Mouse (Mus musculus): Measurements from ENCODE around the gene Fip1l1.

Fip1l1 gene

GRCm38 (mm10) chr5:74535240-74536021, at the start of gene Fip1l1:
Gene Fip1l1 (plus strand): TSS chr5:74535449.
- DNase-seq (ENCODE audit: low spot score in 2 of 2) = peak; percentile 57 to 86

GRCm38 (mm10) chr5:74492705-74493104, 42.5 kb upstream of the Fip1l1 start:
- no peak for DNase-seq (ENCODE audit: low spot score in 2 of 2)

- DNase-seq (ENCODE audit: low spot score in 2 of 2) = no peak
These were observed 23.6 kb upstream of the Fip1l1 start for GRCm38 (mm10) chr5:74511686-74512085.

GRCm38 (mm10) chr5:74527025-74527424, 8.2 kb upstream of the Fip1l1 start:
- no peak for DNase-seq (ENCODE audit: low spot score in 2 of 2)

- no peak for DNase-seq (ENCODE audit: low spot score in 2 of 2)
These were observed 4.5 kb upstream of the Fip1l1 start for GRCm38 (mm10) chr5:74530785-74531184.

GRCm38 (mm10) chr5:74531630-74532280, 3.5 kb upstream of the Fip1l1 start, which contains the start of gene Scfd2:
Gene Scfd2 (minus strand): TSS chr5:74531759.
- peak; percentile 90 to 98 for DNase-seq (ENCODE audit: low spot score in 2 of 2)

GRCm38 (mm10) chr5:74536180-74536947, 1.1 kb downstream of the Fip1l1 start:
- DNase-seq (ENCODE audit: low spot score in 2 of 2) = no peak

GRCm38 (mm10) chr5:74545606-74546005, 10.4 kb downstream of the Fip1l1 start:
- DNase-seq (ENCODE audit: low spot score in 2 of 2) = no peak

- no peak for DNase-seq (ENCODE audit: low spot score in 2 of 2)
These were observed 14.3 kb downstream of the Fip1l1 start for GRCm38 (mm10) chr5:74549566-74549965.

GRCm38 (mm10) chr5:74561151-74561550, 25.9 kb downstream of the Fip1l1 start:
- DNase-seq (ENCODE audit: low spot score in 2 of 2) = no peak

GRCm38 (mm10) chr5:74571767-74572166, 36.5 kb downstream of the Fip1l1 start:
- no peak for DNase-seq (ENCODE audit: low spot score in 2 of 2)

- no peak for DNase-seq (ENCODE audit: low spot score in 2 of 2)
These were observed 53.9 kb downstream of the Fip1l1 start for GRCm38 (mm10) chr5:74589133-74589532.

- no peak for DNase-seq (ENCODE audit: low spot score in 2 of 2)
These were observed 56.2 kb downstream of the Fip1l1 start for GRCm38 (mm10) chr5:74591413-74591812.

- DNase-seq (ENCODE audit: low spot score in 2 of 2) = no peak
These were observed 57.9 kb downstream of the Fip1l1 start for GRCm38 (mm10) chr5:74593147-74593546.

- DNase-seq (ENCODE audit: low spot score in 2 of 2) = no peak
These were observed 64.8 kb downstream of the Fip1l1 start for GRCm38 (mm10) chr5:74600010-74600409.

GRCm38 (mm10) chr5:74601171-74601570, 65.9 kb downstream of the Fip1l1 start:
- DNase-seq (ENCODE audit: low spot score in 2 of 2) = no peak

- no peak for DNase-seq (ENCODE audit: low spot score in 2 of 2)
These were observed 66.7 kb downstream of the Fip1l1 start for GRCm38 (mm10) chr5:74601965-74602364.

GRCm38 (mm10) chr5:74602371-74602770, 67.1 kb downstream of the Fip1l1 start:
- DNase-seq (ENCODE audit: low spot score in 2 of 2) = no peak

- DNase-seq (ENCODE audit: low spot score in 2 of 2) = no peak
These were observed 68.1 kb downstream of the Fip1l1 start for GRCm38 (mm10) chr5:74603306-74603705.

- no peak for DNase-seq (ENCODE audit: low spot score in 2 of 2)
These were observed 71.0 kb downstream of the Fip1l1 start for GRCm38 (mm10) chr5:74606213-74606612.

- no peak for DNase-seq (ENCODE audit: low spot score in 2 of 2)
These were observed 75.3 kb downstream of the Fip1l1 start for GRCm38 (mm10) chr5:74610511-74610910.

GRCm38 (mm10) chr5:74612713-74613112, 77.5 kb downstream of the Fip1l1 start:
- DNase-seq (ENCODE audit: low spot score in 2 of 2) = no peak

All from left cerebral cortex, adult 9 months (tissue).